Mouse (Mus musculus): ENCODE results near the gene Spen. TPM values are rescaled to one million over a fixed set of nuclear protein-coding genes. Genes with fewer than 3 reads are reported as not detected.

Gene Spen
- total and polyA plus RNA-seq, 3 experiments: 10.7 to 28.9 (median 28.0) TPM

DNA sequence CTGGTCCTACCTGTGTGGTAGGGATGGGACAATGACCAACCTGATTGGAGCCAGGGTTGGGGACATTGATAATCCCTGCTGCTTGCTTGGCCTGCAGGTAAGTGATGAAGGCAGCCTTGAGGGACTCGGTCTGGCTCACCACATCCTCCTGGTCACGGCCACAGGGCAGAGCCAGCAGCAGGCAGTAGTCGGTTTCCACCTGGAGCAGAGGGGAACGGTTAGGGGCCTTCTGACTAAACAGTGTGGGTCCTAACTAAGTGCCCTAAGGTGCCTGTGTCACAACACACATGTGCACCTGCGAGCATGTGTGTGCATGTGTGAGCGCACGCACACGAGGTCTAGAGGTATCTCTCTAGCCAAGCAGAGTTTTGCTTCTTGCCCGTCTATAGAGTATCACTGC is 69.1 kb downstream of the Spen start:
- DNase-seq: no peak
- Histone ChIP-seq H3K27ac (no peak overlapping the region), H3K36me3 (ENCODE audit: control insufficient read depth, insufficient read depth, low read length) (no peaks in the 10 kb centered on the region), H3K27me3 (ENCODE audit: control insufficient read depth, insufficient read depth, low read length) (no peaks in the 10 kb centered on the region), H3K4me3 (no peak overlapping the region), H3K9ac (ENCODE audit: low read depth, low read length) (no peak overlapping the region), H3K79me2 (replicated peaks; ENCODE audit: control insufficient read depth, insufficient read depth, low read length) (no peaks in the 10 kb centered on the region), H3K4me1 (ENCODE audit: control insufficient read depth, insufficient read depth, low read length) (no peaks in the 10 kb centered on the region)
- TF ChIP-seq POLR2A (IDR thresholded peaks at IDR 0.05; ENCODE audit: insufficient read depth, low read depth, low read length): no peak
- no peak for TF ChIP-seq EP300 (IDR thresholded peaks at IDR 0.05; ENCODE audit: insufficient read depth, low read depth, low read length)
- no peak for TF ChIP-seq CTCF (IDR thresholded peaks at IDR 0.05)
- intact Hi-C loops (cut with DNase I): no loop called here
- 91% methylated on average over 9 of the region's 9 CpGs for WGBS

DNA sequence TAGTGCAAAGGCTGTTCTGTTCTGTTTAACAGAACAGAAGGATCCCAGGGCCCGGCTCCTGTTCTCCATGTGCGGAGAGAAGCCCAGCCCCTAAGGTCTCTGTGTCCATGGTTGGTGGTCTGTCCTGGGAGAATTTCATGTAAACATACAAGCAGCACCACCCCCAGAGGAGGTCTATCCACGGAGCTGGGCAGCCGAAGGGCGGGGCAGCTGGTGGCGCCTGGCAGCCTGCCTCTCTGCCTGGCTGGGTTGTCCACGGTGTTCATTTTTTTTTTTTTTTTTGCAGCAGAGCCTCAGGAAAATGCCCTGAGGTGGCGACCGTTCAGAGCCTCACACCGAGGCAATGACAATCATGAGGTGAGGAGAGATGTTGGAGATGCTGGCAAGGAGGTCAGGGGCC is 69.8 kb downstream of the Spen start:
- TF ChIP-seq POLR2A (IDR thresholded peaks at IDR 0.05; ENCODE audit: insufficient read depth, low read depth, low read length) (no peak), EP300 (IDR thresholded peaks at IDR 0.05; ENCODE audit: insufficient read depth, low read depth, low read length) (no peak), CTCF (IDR thresholded peaks at IDR 0.05) (no peak)
- Histone ChIP-seq H3K27me3 (ENCODE audit: control insufficient read depth, insufficient read depth, low read length) (no peaks in the 10 kb centered on the region), H3K36me3 (ENCODE audit: control insufficient read depth, insufficient read depth, low read length) (no peaks in the 10 kb centered on the region), H3K27ac (no peak overlapping the region), H3K9ac (ENCODE audit: low read depth, low read length) (no peak overlapping the region), H3K79me2 (replicated peaks; ENCODE audit: control insufficient read depth, insufficient read depth, low read length) (no peaks in the 10 kb centered on the region), H3K4me3 (no peak overlapping the region), H3K4me1 (ENCODE audit: control insufficient read depth, insufficient read depth, low read length) (no peaks in the 10 kb centered on the region)
- intact Hi-C loops (cut with DNase I): no loop called here
- WGBS: 43% methylated on average over 10 of the region's 10 CpGs
- DNase-seq: no peak

GRCm38 (mm10) chr4:141467581-141467927 is 70.8 kb downstream of the Spen start:
- no peak for DNase-seq
- no peaks in the 10 kb centered on the region for H3K79me2 ChIP-seq (replicated peaks; ENCODE audit: control insufficient read depth, insufficient read depth, low read length)
- no peaks in the 10 kb centered on the region for H3K27me3 ChIP-seq (ENCODE audit: control insufficient read depth, insufficient read depth, low read length)
- intact Hi-C loops (cut with DNase I): no loop called here
- TF ChIP-seq CTCF (IDR thresholded peaks at IDR 0.05) (0 out of 2 replicates have a peak, but pooled peaks have one; percentile 1), POLR2A (IDR thresholded peaks at IDR 0.05; ENCODE audit: insufficient read depth, low read depth, low read length) (no peak)
- no peaks in the 10 kb centered on the region for H3K4me1 ChIP-seq (ENCODE audit: control insufficient read depth, insufficient read depth, low read length)
- H3K27ac ChIP-seq: no peak overlapping the region
- 77% methylated on average over 6 of the region's 6 CpGs for WGBS
- H3K4me3 ChIP-seq: no peak overlapping the region
- H3K9ac ChIP-seq (ENCODE audit: low read depth, low read length): no peak overlapping the region
- no peaks in the 10 kb centered on the region for H3K36me3 ChIP-seq (ENCODE audit: control insufficient read depth, insufficient read depth, low read length)

DNA sequence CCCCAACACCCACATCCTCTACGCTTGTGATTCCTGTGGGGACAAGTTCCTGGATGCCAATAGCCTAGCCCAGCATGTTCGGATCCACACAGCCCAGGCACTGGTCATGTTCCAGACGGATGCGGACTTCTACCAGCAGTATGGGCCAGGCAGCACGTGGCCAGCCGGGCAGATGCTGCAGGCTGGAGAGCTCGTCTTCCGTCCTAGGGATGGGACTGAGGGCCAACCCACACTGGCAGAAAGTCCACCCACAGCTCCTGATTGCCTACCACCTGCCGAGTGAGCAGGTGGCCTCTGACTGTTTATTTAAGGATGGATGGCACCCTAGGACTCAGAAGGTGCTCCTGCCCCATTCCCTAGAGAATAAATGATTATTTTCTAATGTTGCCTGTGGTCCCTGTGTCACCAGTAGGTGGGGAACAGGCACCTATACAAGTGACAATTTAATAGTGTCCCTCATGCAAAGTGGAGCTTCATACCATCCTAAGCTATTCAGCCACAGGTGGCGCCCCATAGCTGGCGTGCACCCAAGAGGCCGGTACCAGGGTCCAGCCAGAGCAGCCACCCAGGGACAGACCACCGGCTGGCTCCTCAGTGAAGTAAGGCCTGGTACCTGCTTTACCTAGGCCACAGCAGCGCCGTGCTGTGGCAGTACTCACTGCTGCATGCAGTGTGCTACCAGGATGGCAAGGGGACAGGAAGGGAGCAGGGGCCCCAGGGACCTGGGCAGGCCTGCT is 71.4 kb downstream of the Spen start:
- Histone ChIP-seq H3K79me2 (replicated peaks; ENCODE audit: control insufficient read depth, insufficient read depth, low read length) (no peaks in the 10 kb centered on the region; the same call in 1 of the 2 replicates), H3K4me1 (ENCODE audit: control insufficient read depth, insufficient read depth, low read length) (no peaks in the 10 kb centered on the region), H3K27me3 (ENCODE audit: control insufficient read depth, insufficient read depth, low read length) (no peaks in the 10 kb centered on the region), H3K4me3 (no peak overlapping the region), H3K36me3 (ENCODE audit: control insufficient read depth, insufficient read depth, low read length) (no peaks in the 10 kb centered on the region), H3K9ac (ENCODE audit: low read depth, low read length) (no peak overlapping the region), H3K27ac (no peak overlapping the region)
- no peak for DNase-seq
- TF ChIP-seq EP300 (IDR thresholded peaks at IDR 0.05; ENCODE audit: insufficient read depth, low read depth, low read length) (no peak), CTCF (IDR thresholded peaks at IDR 0.05) (peak; percentile 34), POLR2A (IDR thresholded peaks at IDR 0.05; ENCODE audit: insufficient read depth, low read depth, low read length) (no peak)
- intact Hi-C loops (cut with DNase I): no loop called here
- 84% methylated on average over 15 of the region's 15 CpGs for WGBS

DNA sequence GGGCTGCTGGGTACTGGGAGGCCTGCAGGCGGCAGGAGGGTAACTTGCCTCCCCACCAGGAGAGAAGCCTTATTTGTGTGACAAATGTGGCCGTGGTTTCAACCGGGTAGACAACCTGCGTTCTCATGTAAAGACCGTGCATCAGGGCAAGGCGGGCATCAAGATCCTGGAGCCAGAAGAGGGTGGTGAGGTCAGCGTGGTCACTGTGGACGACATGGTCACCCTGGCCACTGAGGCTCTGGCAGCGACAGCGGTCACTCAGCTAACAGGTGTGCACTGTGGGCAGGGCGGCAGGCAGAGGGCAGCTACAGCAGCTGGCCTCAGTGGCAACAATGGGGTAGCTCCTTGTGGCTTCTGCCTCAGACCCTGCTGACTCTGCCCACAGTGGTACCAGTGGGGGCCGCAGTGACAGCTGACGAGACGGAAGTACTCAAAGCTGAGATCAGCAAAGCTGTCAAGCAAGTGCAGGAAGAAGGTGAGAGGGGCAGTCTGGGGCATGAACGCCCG is 72.1 kb downstream of the Spen start:
- no peak overlapping the region for H3K4me3 ChIP-seq
- WGBS: 91% methylated on average over 16 of the region's 16 CpGs
- H3K9ac ChIP-seq (ENCODE audit: low read depth, low read length): no peak overlapping the region
- H3K79me2 ChIP-seq (replicated peaks; ENCODE audit: control insufficient read depth, insufficient read depth, low read length): no peaks in the 10 kb centered on the region; the same call in 1 of the 2 replicates
- H3K27me3 ChIP-seq (ENCODE audit: control insufficient read depth, insufficient read depth, low read length): no peaks in the 10 kb centered on the region
- no peaks in the 10 kb centered on the region for H3K4me1 ChIP-seq (ENCODE audit: control insufficient read depth, insufficient read depth, low read length)
- H3K27ac ChIP-seq: no peak overlapping the region
- no peaks in the 10 kb centered on the region for H3K36me3 ChIP-seq (ENCODE audit: control insufficient read depth, insufficient read depth, low read length)
- no peak for TF ChIP-seq EP300 (IDR thresholded peaks at IDR 0.05; ENCODE audit: insufficient read depth, low read depth, low read length)
- TF ChIP-seq POLR2A (IDR thresholded peaks at IDR 0.05; ENCODE audit: insufficient read depth, low read depth, low read length): no peak
- TF ChIP-seq CTCF (IDR thresholded peaks at IDR 0.05): no peak
- no peak for DNase-seq
- intact Hi-C loops (cut with DNase I): no loop called here

- intact Hi-C loops (cut with DNase I): no loop called here
- Histone ChIP-seq H3K36me3 (ENCODE audit: control insufficient read depth, insufficient read depth, low read length) (no peaks in the 10 kb centered on the region), H3K9ac (ENCODE audit: low read depth, low read length) (no peak overlapping the region), H3K79me2 (replicated peaks; ENCODE audit: control insufficient read depth, insufficient read depth, low read length) (no peaks in the 10 kb centered on the region; the same call in 1 of the 2 replicates), H3K27me3 (ENCODE audit: control insufficient read depth, insufficient read depth, low read length) (no peaks in the 10 kb centered on the region), H3K4me1 (ENCODE audit: control insufficient read depth, insufficient read depth, low read length) (no peaks in the 10 kb centered on the region), H3K27ac (no peak overlapping the region), H3K4me3 (no peak overlapping the region)
- no peak for DNase-seq
- TF ChIP-seq EP300 (IDR thresholded peaks at IDR 0.05; ENCODE audit: insufficient read depth, low read depth, low read length): no peak
- no peak for TF ChIP-seq CTCF (IDR thresholded peaks at IDR 0.05)
- TF ChIP-seq POLR2A (IDR thresholded peaks at IDR 0.05; ENCODE audit: insufficient read depth, low read depth, low read length): no peak
- 93% methylated on average over 34 of the region's 34 CpGs for WGBS
These were observed 72.7 kb downstream of the Spen start for GRCm38 (mm10) chr4:141465512-141466288.

Measured in heart, adult 2 months (tissue).